In genomic region chr2:51082714-51083351, GRCm38 (mm10) we compare ENCODE assay signal across 7 mouse cellular contexts.
DNase-seq lines count a peak whose midpoint lies in the region.

No protein-coding gene starts in this region.

- DNase-seq in right cerebral cortex, adult 18-20 months: peak; percentile 30
- DNase-seq in right cerebral cortex, postnatal 4 days: no peak
- DNase-seq in frontal cortex, adult 2 months (ENCODE audit: extremely low spot score in 1 of 2, low spot score in 1 of 2): peak; percentile 6 to 37
- DNase-seq in left cerebral cortex, adult 18-20 months (ENCODE audit: low spot score in 2 of 2): peak; percentile 3 to 6
- no peak for DNase-seq in thymus, adult 18-20 months
- no peak for DNase-seq in retina, embryonic 14.5 days (ENCODE audit: low spot score)
- DNase-seq in kidney, postnatal 14 days: no peak

Comparison
In these comparisons a context has a peak if more than half of its experiments do, and no peak if none do; other contexts are left out.
1. DNase-seq: peak in right cerebral cortex, adult 18-20 months (single experiment), frontal cortex, adult 2 months (2 of 2) and left cerebral cortex, adult 18-20 months (2 of 2); none in right cerebral cortex, postnatal 4 days (single experiment), thymus, adult 18-20 months (0 of 2), retina, embryonic 14.5 days (single experiment) and kidney, postnatal 14 days (single experiment).